ENCODE assay signal across 17 mouse cellular contexts in the genomic region with DNA sequence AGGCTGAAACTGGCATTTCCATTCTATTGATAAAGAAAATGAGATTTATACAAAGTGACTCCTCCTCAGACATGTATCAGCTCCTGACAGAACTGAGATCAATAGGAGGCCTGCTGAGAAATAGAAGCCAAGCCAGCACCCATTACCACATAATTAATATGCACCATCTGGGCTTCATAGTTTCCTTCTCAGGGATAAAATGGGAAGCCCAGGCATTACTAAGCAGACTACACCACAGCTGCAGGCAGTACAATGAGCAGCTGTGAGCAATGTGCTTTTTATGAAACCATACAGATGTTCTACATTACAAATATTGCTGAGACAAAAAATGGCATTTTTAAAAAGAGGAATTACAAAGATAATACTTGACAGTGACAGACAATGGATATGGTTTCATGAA.
DNase-seq lines count a peak whose midpoint lies in the region; ATAC-seq lines count a peak whose summit lies in the region.
"Had no signal": no experiment of that assay in that cellular context is flagged by ENCODE, and none has a peak within 500 bp of the region (broad histone marks: within the 10 kb centered on the region; RNA-seq: fewer than 3 reads in every experiment).

No protein-coding gene starts in this region.

- peak; percentile 69; the same call in 1 of the 2 replicates for ATAC-seq in forebrain, embryonic 13.5 days
- no peak for ATAC-seq in forebrain, embryonic 12.5 days (ENCODE audit: low FRiP score)
- ATAC-seq in midbrain, embryonic 14.5 days (ENCODE audit: low FRiP score, low TSS enrichment), result no peak; the same call in 1 of the 2 replicates
- ATAC-seq in hindbrain, embryonic 15.5 days (ENCODE audit: low FRiP score, low read depth), result peak; percentile 42; the same call in 1 of the 2 replicates

- H3K4me3 ChIP-seq in forebrain, embryonic 13.5 days, result no peak overlapping the region
- H3K4me3 ChIP-seq in forebrain, embryonic 12.5 days (replicated peaks), result no peak overlapping the region
- no peak overlapping the region for H3K4me3 ChIP-seq in midbrain, embryonic 14.5 days (replicated peaks; ENCODE audit: low read depth, low read length)
- H3K4me3 ChIP-seq in midbrain, embryonic 10.5 days, result no peak overlapping the region
- H3K4me3 ChIP-seq in hindbrain, embryonic 15.5 days, result no peak overlapping the region
- H3K4me3 ChIP-seq: liver, embryonic 13.5 days; lung, embryonic 15.5 days had no signal

- H3K9me3 ChIP-seq in forebrain, embryonic 13.5 days (replicated peaks), result no peaks in the 10 kb centered on the region
- no peaks in the 10 kb centered on the region for H3K9me3 ChIP-seq in forebrain, embryonic 12.5 days
- no peaks in the 10 kb centered on the region for H3K9me3 ChIP-seq in midbrain, embryonic 14.5 days (ENCODE audit: control insufficient read depth, low read length)
- H3K9me3 ChIP-seq in midbrain, embryonic 10.5 days (replicated peaks), result no peaks in the 10 kb centered on the region
- H3K9me3 ChIP-seq in hindbrain, embryonic 15.5 days, result no peaks in the 10 kb centered on the region
- H3K9me3 ChIP-seq: liver, embryonic 13.5 days; lung, embryonic 15.5 days had no signal

- no peak overlapping the region for H3K4me2 ChIP-seq in forebrain, embryonic 13.5 days
- H3K4me2 ChIP-seq in forebrain, embryonic 12.5 days, result no peak overlapping the region
- no peak overlapping the region for H3K4me2 ChIP-seq in midbrain, embryonic 14.5 days (ENCODE audit: low read length)
- no peak overlapping the region for H3K4me2 ChIP-seq in hindbrain, embryonic 15.5 days
- H3K4me2 ChIP-seq: liver, embryonic 13.5 days; lung, embryonic 15.5 days had no signal

- no peaks in the 10 kb centered on the region for H3K4me1 ChIP-seq in forebrain, embryonic 13.5 days
- no peaks in the 10 kb centered on the region for H3K4me1 ChIP-seq in forebrain, embryonic 12.5 days
- no peaks in the 10 kb centered on the region for H3K4me1 ChIP-seq in midbrain, embryonic 14.5 days (ENCODE audit: control insufficient read depth, insufficient read depth, low read length)
- no peaks in the 10 kb centered on the region for H3K4me1 ChIP-seq in midbrain, embryonic 10.5 days
- H3K4me1 ChIP-seq in hindbrain, embryonic 15.5 days (replicated peaks), result no peaks in the 10 kb centered on the region
- H3K4me1 ChIP-seq: liver, embryonic 13.5 days; lung, embryonic 15.5 days had no signal

- no peak overlapping the region for H3K27ac ChIP-seq in forebrain, embryonic 13.5 days
- H3K27ac ChIP-seq in forebrain, embryonic 12.5 days, result no peak overlapping the region
- no peak overlapping the region for H3K27ac ChIP-seq in midbrain, embryonic 14.5 days (replicated peaks; ENCODE audit: low read depth, low read length)
- no peak overlapping the region for H3K27ac ChIP-seq in midbrain, embryonic 10.5 days (replicated peaks)
- H3K27ac ChIP-seq in hindbrain, embryonic 15.5 days (replicated peaks), result no peak overlapping the region
- H3K27ac ChIP-seq: liver, embryonic 13.5 days; lung, embryonic 15.5 days; macrophage had no signal

- H3K27me3 ChIP-seq in forebrain, embryonic 13.5 days, result no peaks in the 10 kb centered on the region
- no peaks in the 10 kb centered on the region for H3K27me3 ChIP-seq in forebrain, embryonic 12.5 days
- no peaks in the 10 kb centered on the region for H3K27me3 ChIP-seq in midbrain, embryonic 14.5 days (ENCODE audit: control insufficient read depth, insufficient read depth, low read length)
- no peaks in the 10 kb centered on the region for H3K27me3 ChIP-seq in midbrain, embryonic 10.5 days (ENCODE audit: low read depth, poor library complexity, severe bottlenecking)
- no peaks in the 10 kb centered on the region for H3K27me3 ChIP-seq in hindbrain, embryonic 15.5 days
- H3K27me3 ChIP-seq: liver, embryonic 13.5 days; lung, embryonic 15.5 days had no signal

- no peak overlapping the region for H3K9ac ChIP-seq in forebrain, embryonic 13.5 days
- no peak overlapping the region for H3K9ac ChIP-seq in forebrain, embryonic 12.5 days
- H3K9ac ChIP-seq in midbrain, embryonic 14.5 days (replicated peaks; ENCODE audit: low read length), result no peak overlapping the region
- H3K9ac ChIP-seq in hindbrain, embryonic 15.5 days, result no peak overlapping the region
- H3K9ac ChIP-seq: liver, embryonic 13.5 days; lung, embryonic 15.5 days had no signal

- no peaks in the 10 kb centered on the region for H3K36me3 ChIP-seq in forebrain, embryonic 13.5 days (ENCODE audit: poor library complexity, severe bottlenecking)
- H3K36me3 ChIP-seq in forebrain, embryonic 12.5 days (replicated peaks), result no peaks in the 10 kb centered on the region
- no peaks in the 10 kb centered on the region for H3K36me3 ChIP-seq in midbrain, embryonic 14.5 days (ENCODE audit: control insufficient read depth, insufficient read depth, low read length)
- H3K36me3 ChIP-seq in midbrain, embryonic 10.5 days, result no peaks in the 10 kb centered on the region
- H3K36me3 ChIP-seq in hindbrain, embryonic 15.5 days, result no peaks in the 10 kb centered on the region
- H3K36me3 ChIP-seq: liver, embryonic 13.5 days; lung, embryonic 15.5 days had no signal

- DNase-seq in midbrain, embryonic 14.5 days, result peak; percentile 5
- DNase-seq in midbrain, embryonic 10.5 days (ENCODE audit: low spot score), result no peak
- peak; percentile 5 for DNase-seq in retina, postnatal 1 day
- no peak for DNase-seq in thymus, postnatal 25 days
- DNase-seq in cerebellum, postnatal 25 days, result no peak
- DNase-seq: adrenal gland, postnatal 25 days; cerebellum, adult 9-10 months; heart, postnatal 4 days; kidney, adult 18-20 months; kidney, postnatal 14 days; left cerebral cortex, postnatal 4 days; liver, embryonic 13.5 days had no signal

Comparison
In these comparisons a context has a peak if more than half of its experiments do, and no peak if none do; other contexts are left out.
1. ATAC-seq: peak in forebrain, embryonic 13.5 days (single experiment) and hindbrain, embryonic 15.5 days (single experiment); none in forebrain, embryonic 12.5 days (single experiment) and midbrain, embryonic 14.5 days (single experiment).
2. DNase-seq: peak in midbrain, embryonic 14.5 days (single experiment) and retina, postnatal 1 day (single experiment); none in midbrain, embryonic 10.5 days (single experiment), thymus, postnatal 25 days (single experiment) and cerebellum, postnatal 25 days (0 of 2).